Mouse (Mus musculus): ENCODE measurements around the gene Abcc3. TPM values are rescaled to one million over a fixed set of nuclear protein-coding genes. Genes with fewer than 3 reads are reported as not detected.

The Abcc3 gene
- polyA plus RNA-seq, 1 experiment from 2014 or later: 1.1 TPM

DNA sequence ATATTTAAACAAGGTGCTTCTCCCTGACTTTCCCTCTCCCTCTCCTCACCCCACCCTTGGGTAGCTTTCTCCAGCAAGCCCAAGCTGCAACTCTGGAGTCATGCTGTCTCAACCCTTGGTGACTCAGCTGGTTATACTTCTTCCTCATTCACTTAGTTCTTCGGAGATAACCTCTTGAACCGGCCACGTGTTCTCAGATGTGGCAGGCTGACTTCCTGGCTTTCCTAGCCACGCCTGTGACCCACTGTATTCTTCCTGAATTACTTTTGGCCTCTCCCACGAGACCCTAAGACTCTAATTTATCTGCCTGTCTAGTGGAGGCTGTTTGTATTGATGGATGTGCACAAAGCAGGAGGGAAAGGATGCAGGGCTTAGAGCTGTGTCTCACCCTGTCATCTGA lies 22.0 kb downstream of the Abcc3 start:
- Histone ChIP-seq H3K4me1 (no peaks in the 10 kb centered on the region), H3K36me3 (no peaks in the 10 kb centered on the region), H3K4me3 (no peak overlapping the region), H3K9ac (no peak overlapping the region), H3K9me3 (no peaks in the 10 kb centered on the region; the same call in 1 of the 2 replicates), H3K4me2 (replicated peaks) (no peak overlapping the region), H3K27ac (no peak overlapping the region), H3K27me3 (no peaks in the 10 kb centered on the region)
- WGBS: 22% methylated on average over 5 of the region's 5 CpGs
- ATAC-seq (ENCODE audit: low FRiP score, low read depth): no peak

DNA sequence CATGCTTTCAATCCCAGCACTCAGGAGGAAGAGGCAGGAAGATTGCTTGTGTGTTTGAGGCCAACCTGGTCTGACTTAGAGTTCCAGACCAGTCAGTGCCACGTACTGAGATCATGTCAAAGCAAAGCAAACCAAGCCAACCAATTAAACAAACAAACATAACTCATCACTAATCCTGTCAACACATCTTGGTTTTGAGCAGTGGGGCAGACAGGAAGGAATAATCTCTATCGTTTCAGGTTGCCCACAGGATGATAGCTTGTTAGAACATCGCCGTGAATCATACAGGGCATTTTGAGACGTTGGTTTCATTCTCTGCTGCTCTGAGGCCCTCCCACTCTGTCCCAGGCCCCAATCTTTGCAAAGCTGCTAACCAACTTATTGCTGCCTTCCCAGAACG lies 22.8 kb downstream of the Abcc3 start:
- Histone ChIP-seq H3K4me2 (replicated peaks) (no peak overlapping the region), H3K9ac (no peak overlapping the region), H3K9me3 (no peaks in the 10 kb centered on the region; the same call in 1 of the 2 replicates), H3K4me3 (no peak overlapping the region), H3K36me3 (no peaks in the 10 kb centered on the region), H3K4me1 (no peaks in the 10 kb centered on the region), H3K27ac (no peak overlapping the region), H3K27me3 (no peaks in the 10 kb centered on the region)
- 72% methylated on average over 6 of the region's 6 CpGs for WGBS
- ATAC-seq (ENCODE audit: low FRiP score, low read depth): no peak

DNA sequence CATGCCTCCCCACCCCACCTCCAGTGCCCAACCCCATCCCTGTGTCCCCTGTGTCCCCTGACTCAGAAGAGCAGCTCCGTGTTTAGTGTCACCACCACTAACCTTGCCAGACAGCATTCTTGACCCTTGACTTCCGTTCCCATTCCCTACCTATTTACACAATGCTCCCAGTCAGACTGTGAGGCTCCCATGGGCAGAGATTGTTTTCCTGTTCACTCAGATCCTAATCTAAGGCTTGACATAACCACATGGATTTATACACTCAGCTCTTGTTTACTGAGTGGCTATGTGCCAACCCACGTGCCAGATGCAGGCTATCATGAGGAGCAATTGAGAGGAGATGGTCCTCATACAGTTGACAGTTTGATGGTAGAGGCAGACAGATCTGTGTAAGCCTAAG lies 27.5 kb downstream of the Abcc3 start:
- ATAC-seq (ENCODE audit: low FRiP score, low read depth): no peak
- 82% methylated on average over 3 of the region's 3 CpGs for WGBS
- Histone ChIP-seq H3K27ac (no peak overlapping the region), H3K4me3 (no peak overlapping the region), H3K9me3 (no peaks in the 10 kb centered on the region; the same call in 1 of the 2 replicates), H3K27me3 (no peaks in the 10 kb centered on the region), H3K4me1 (no peaks in the 10 kb centered on the region), H3K36me3 (no peaks in the 10 kb centered on the region), H3K4me2 (replicated peaks) (no peak overlapping the region), H3K9ac (no peak overlapping the region)

DNA sequence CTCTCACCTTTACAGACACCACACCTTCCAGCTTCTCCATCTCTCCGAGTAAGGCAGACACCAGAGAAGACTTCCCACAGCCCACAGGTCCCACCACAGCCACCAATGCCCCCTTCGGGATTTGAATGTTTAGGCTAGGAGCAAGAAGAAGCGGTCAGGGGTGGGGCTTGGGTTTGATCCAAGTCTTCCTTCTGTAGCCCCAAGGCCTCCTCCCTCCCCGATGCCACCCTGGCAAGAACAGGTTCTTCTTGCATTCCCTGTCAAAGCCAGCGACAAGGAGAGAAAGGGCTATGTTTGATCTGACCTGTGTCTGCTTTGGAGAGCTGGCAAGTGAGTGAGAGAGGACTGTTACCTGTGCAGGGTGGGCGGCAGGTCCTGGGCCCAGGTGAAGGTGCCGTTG lies 29.1 kb downstream of the Abcc3 start:
- no peaks in the 10 kb centered on the region; the same call in 1 of the 2 replicates for H3K9me3 ChIP-seq
- no peaks in the 10 kb centered on the region for H3K4me1 ChIP-seq
- no peaks in the 10 kb centered on the region for H3K27me3 ChIP-seq
- 81% methylated on average over 7 of the region's 7 CpGs for WGBS
- H3K4me2 ChIP-seq (replicated peaks): no peak overlapping the region
- no peak overlapping the region for H3K9ac ChIP-seq
- H3K36me3 ChIP-seq: no peaks in the 10 kb centered on the region
- no peak overlapping the region for H3K27ac ChIP-seq
- no peak for ATAC-seq (ENCODE audit: low FRiP score, low read depth)
- H3K4me3 ChIP-seq: no peak overlapping the region

DNA sequence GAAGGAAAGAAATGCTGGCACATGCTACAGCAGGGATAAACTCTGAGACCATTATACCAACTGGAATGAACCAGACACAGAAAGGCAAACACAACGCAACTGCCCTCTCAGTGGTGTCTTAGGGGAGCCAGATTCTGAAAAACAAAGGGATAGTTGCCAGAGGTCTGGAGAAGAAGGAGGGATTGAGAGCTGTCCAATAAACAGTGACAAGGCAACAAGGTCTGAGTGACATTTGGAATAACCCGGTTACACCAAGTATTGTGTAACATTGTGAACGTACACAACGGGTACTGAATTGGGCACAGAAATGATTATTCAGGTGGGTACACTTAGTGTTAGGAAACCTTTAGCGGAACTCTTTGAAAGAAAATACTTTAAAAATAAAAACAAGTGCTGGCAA lies 30.7 kb downstream of the Abcc3 start:
- Histone ChIP-seq H3K9ac (no peak overlapping the region), H3K36me3 (no peaks in the 10 kb centered on the region), H3K4me1 (no peaks in the 10 kb centered on the region), H3K4me2 (replicated peaks) (no peak overlapping the region), H3K9me3 (no peaks in the 10 kb centered on the region; the same call in 1 of the 2 replicates), H3K27me3 (no peaks in the 10 kb centered on the region), H3K4me3 (no peak overlapping the region), H3K27ac (no peak overlapping the region)
- WGBS: 94% methylated on average over 5 of the region's 5 CpGs
- ATAC-seq (ENCODE audit: low FRiP score, low read depth): no peak

DNA sequence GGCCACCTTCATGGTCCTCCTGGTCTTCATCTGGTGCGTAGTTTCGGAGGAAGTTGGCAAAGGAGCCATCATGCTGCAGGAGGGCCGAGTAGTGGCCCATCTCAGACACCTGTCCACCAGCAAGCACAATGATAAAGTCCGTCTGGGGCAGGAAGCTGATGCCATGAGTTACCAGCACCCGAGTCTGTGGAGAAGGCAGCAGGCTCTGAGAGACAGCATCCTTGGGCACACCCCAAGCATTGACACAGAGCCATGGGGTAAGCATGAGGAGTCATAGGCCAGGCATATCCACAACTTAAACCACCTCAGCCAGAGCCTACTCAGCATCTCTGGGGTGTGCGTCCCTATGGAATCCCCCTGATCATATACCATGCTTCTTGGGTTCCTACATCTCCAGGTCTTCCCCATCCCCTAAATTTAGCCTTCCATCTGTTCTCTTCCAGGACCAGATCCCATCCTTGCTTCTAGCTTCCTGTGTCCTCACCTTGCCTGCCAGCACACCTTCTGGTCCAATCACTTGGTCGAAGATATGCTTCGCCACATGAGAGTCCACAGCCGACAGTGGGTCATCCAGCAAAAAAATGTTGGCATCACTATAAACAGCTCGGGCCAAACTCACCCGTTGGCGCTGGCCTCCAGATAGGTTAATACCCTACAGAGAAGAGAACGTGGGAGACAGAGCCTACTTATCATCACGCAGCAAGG lies 31.5 kb downstream of the Abcc3 start:
- H3K4me2 ChIP-seq (replicated peaks): no peak overlapping the region
- no peak overlapping the region for H3K9ac ChIP-seq
- no peak overlapping the region for H3K4me3 ChIP-seq
- no peaks in the 10 kb centered on the region for H3K36me3 ChIP-seq
- H3K9me3 ChIP-seq: no peaks in the 10 kb centered on the region; the same call in 1 of the 2 replicates
- ATAC-seq (ENCODE audit: low FRiP score, low read depth): no peak
- no peak overlapping the region for H3K27ac ChIP-seq
- H3K27me3 ChIP-seq: no peaks in the 10 kb centered on the region
- H3K4me1 ChIP-seq: no peaks in the 10 kb centered on the region
- 93% methylated on average over 14 of the region's 14 CpGs for WGBS

DNA sequence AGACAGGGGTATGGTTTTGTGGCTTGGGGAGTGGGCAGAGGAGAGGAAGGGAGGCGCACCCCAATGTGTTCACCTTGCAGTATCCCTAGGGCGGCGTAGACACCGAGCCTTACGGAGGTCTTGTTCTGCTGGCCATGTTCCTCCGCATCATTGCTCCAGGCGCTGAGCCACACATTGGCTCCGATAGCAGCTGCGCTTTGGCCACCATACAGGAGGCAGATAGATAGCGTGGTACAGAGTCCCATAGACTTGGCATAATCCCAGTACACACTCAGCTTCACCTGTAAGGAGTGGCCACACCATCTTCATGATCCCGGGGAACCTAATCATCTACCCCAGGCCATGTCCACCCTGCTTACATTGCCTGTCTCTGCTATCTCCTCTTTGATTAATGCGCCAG lies 33.6 kb downstream of the Abcc3 start:
- 92% methylated on average over 12 of the region's 12 CpGs for WGBS
- H3K9me3 ChIP-seq: no peaks in the 10 kb centered on the region
- H3K4me2 ChIP-seq (replicated peaks): no peak overlapping the region
- no peak overlapping the region for H3K9ac ChIP-seq
- no peaks in the 10 kb centered on the region for H3K36me3 ChIP-seq
- no peaks in the 10 kb centered on the region for H3K27me3 ChIP-seq
- no peak overlapping the region for H3K4me3 ChIP-seq
- no peak for ATAC-seq (ENCODE audit: low FRiP score, low read depth)
- no peaks in the 10 kb centered on the region for H3K4me1 ChIP-seq
- H3K27ac ChIP-seq: no peak overlapping the region

DNA sequence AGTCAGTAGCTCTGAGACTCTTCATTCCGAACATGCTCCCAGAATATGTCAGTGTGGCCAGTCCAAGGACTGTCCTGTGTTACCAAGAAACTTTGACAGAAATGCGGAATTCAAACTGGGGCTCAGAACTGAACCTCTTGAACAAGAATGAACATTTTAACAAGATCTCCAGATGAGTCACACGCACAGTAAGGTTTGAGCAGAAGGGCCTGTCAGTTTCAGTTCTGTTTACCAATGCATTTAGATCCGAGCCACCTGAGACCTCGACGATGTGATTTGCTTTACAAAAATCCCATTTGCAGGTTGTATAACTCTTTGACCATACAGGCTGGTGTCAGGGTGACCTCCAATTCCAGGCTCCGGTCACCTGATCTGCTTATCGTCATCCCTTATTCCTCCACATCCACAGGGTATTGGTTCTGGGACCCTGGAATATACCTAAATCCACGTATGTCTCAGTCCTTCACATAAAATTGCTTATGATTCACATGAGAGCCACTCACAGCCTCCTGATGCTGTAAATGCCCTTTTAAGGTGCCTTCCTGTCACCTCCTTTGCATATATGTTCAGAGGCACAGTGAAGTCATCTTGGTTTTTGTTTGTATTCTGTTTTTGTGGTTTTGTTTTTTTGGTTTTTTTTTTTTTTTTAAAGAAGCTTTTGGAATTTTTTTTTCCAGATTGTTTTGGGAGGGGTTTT lies 37.1 kb downstream of the Abcc3 start:
- Histone ChIP-seq H3K36me3 (no peaks in the 10 kb centered on the region), H3K4me3 (no peak overlapping the region), H3K9me3 (no peaks in the 10 kb centered on the region), H3K27ac (no peak overlapping the region), H3K4me2 (replicated peaks) (no peak overlapping the region), H3K4me1 (no peaks in the 10 kb centered on the region), H3K9ac (no peak overlapping the region), H3K27me3 (0 out of 2 replicates have a peak, but pooled peaks cover 4% of the 10 kb centered on the region)
- 80% methylated on average over 9 of the region's 9 CpGs for WGBS
- ATAC-seq (ENCODE audit: low FRiP score, low read depth): no peak

DNA sequence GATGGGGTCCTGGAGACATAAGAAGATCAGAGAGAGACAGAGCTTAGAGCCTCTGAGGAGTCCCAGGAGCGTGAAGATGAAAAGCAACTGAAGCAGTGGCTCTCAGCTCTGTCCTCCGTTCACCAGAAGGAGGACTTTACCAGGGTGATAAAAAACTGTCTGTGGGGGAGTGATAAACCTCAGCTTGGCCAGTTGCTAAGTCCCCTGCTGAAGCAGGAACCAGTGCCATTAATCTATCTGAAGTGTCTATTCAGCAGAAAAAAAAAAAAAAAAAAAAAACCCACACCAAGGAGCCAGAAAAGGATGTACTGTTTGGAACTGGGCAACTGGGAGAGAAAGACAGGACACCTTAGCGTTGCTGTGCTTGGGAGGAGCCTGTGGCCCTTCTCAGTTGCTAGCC lies 41.7 kb downstream of the Abcc3 start:
- 23% methylated on average over 3 of the region's 3 CpGs for WGBS
- no peak overlapping the region for H3K9ac ChIP-seq
- H3K4me3 ChIP-seq: no peak overlapping the region
- no peaks in the 10 kb centered on the region for H3K36me3 ChIP-seq
- ATAC-seq (ENCODE audit: low FRiP score, low read depth): no peak
- H3K27ac ChIP-seq: no peak overlapping the region
- H3K27me3 ChIP-seq: 0 out of 2 replicates have a peak, but pooled peaks cover 4% of the 10 kb centered on the region
- no peak overlapping the region for H3K4me2 ChIP-seq (replicated peaks)
- no peaks in the 10 kb centered on the region for H3K9me3 ChIP-seq
- peaks cover 9% of the 10 kb centered on the region; the same call in 1 of the 2 replicates for H3K4me1 ChIP-seq

DNA sequence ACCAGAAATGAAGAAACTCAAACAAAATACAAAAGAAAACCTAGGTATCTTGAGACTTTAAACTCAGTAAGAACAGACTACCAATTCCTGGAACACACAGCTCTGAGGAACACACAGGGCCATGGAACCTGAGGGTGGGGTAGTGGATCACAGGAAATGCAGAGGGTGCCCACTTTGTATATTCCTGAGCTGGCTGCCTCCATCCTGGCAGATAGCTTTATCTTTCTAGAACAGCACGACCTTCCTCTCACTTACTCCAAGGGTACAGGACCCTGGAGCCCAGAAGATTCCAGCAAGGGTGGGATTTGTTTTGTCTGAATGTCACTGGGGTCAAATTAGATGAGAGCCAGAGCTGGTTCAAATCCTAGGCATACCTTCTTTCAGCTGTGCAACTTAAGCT lies 42.5 kb downstream of the Abcc3 start:
- Histone ChIP-seq H3K9ac (no peak overlapping the region), H3K4me2 (replicated peaks) (no peak overlapping the region), H3K4me3 (no peak overlapping the region), H3K27me3 (0 out of 2 replicates have a peak, but pooled peaks cover 4% of the 10 kb centered on the region), H3K36me3 (no peaks in the 10 kb centered on the region), H3K4me1 (peaks cover 16% of the 10 kb centered on the region), H3K27ac (no peak overlapping the region), H3K9me3 (no peaks in the 10 kb centered on the region)
- ATAC-seq (ENCODE audit: low FRiP score, low read depth): no peak
- WGBS: 50% methylated on average over 1 of the region's 1 CpGs

DNA sequence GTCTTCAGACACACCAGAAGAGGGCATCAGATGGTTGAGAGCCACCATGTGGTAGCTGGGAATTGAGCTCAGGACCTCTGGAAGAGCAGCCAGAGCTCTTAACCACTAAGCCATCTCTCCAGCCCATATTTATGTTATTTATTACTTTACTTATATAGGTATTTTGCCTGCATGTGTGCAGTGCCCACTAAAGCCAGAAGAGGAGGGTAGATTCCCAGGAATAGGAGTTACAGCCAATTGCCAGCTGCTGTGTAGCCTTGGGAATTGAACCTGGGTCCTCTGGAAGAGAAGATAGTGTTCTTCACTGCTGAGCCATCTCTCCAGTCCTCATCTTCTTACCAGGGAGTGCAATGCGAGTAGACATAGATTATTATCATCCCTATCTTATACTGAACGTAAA lies 43.0 kb downstream of the Abcc3 start:
- Histone ChIP-seq H3K4me1 (peaks cover 21% of the 10 kb centered on the region), H3K4me2 (replicated peaks) (no peak overlapping the region), H3K36me3 (no peaks in the 10 kb centered on the region), H3K9ac (no peak overlapping the region), H3K9me3 (no peaks in the 10 kb centered on the region), H3K27me3 (0 out of 2 replicates have a peak, but pooled peaks cover 4% of the 10 kb centered on the region), H3K4me3 (no peak overlapping the region), H3K27ac (no peak overlapping the region)
- ATAC-seq (ENCODE audit: low FRiP score, low read depth): no peak
- 79% methylated on average over 2 of the region's 2 CpGs for WGBS

DNA sequence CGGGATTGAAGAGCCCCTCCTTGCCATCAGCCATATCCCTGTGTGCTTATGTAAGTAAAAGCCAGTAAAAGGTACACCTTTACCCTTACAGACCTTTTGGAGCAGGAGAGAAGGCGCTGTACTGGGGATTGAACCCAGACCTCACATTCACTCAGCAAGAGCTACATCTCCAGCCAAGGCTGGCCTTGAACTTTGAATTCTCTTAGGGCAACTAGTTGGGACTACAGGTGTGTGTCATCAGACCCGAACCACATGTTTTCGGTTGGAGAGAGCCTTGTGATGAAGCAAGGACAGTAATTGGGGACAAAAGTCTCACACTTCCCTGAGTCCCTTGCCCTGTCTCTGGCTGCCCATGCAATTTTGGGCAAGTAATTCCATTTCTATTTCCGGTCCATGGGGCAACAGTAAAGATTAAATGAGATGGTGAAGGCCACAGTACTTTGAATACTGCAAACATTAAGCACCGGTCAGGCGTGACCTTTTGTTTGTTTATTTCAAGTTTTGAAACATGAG lies 45.7 kb downstream of the Abcc3 start:
- no peak for ATAC-seq (ENCODE audit: low FRiP score, low read depth)
- Histone ChIP-seq H3K36me3 (no peaks in the 10 kb centered on the region), H3K4me1 (peaks cover 48% of the 10 kb centered on the region), H3K27me3 (no peaks in the 10 kb centered on the region), H3K27ac (no peak overlapping the region), H3K4me2 (replicated peaks) (no peak overlapping the region), H3K4me3 (no peak overlapping the region), H3K9ac (no peak overlapping the region), H3K9me3 (no peaks in the 10 kb centered on the region)
- WGBS: 80% methylated on average over 7 of the region's 7 CpGs

Data from limb, embryonic 13.5 days (tissue).